Mouse (Mus musculus): ENCODE data around the gene Zfp91. TPM values are rescaled to one million over a fixed set of nuclear protein-coding genes. Genes with fewer than 3 reads are reported as not detected.

The Zfp91 gene
- total RNA-seq, 2 experiments from 2014 or later = 96.1 to 96.3 TPM

Other genes starting within 250 kb of the Zfp91 start
- not detected for gene Gm4952, start 196.2 kb downstream of the Zfp91 start, total RNA-seq (2021)
- under 1 TPM; 0.17 to 0.28 TPM for gene Glyat, start 162.8 kb downstream of the Zfp91 start, total RNA-seq (2021)
- not detected for gene Olfr1442, start 125.7 kb downstream of the Zfp91 start, total RNA-seq (2021)
- gene Olfr1443, start 118.0 kb downstream of the Zfp91 start, total RNA-seq (2021) = not detected
- gene Keg1, start 100.3 kb downstream of the Zfp91 start, total RNA-seq (2021) = not detected
- gene Cntf, start 30.5 kb downstream of the Zfp91 start, total RNA-seq (2021) = 1 to 10 TPM; 2.9 to 4.1 TPM
- 1 to 10 TPM; 1.1 to 2.0 TPM for gene Lpxn, start 67 bp upstream of the Zfp91 start, total RNA-seq (2021)
- not detected for gene Gm5244, start 50.6 kb upstream of the Zfp91 start, total RNA-seq (2021)
- not detected for gene Olfr1444, start 61.2 kb upstream of the Zfp91 start, total RNA-seq (2021)
- gene Olfr1445, start 87.7 kb upstream of the Zfp91 start, total RNA-seq (2021) = not detected
- not detected for gene Olfr1446, start 97.4 kb upstream of the Zfp91 start, total RNA-seq (2021)
- not detected for gene Olfr1447, start 107.6 kb upstream of the Zfp91 start, total RNA-seq (2021)
- gene Olfr1448, start 128.3 kb upstream of the Zfp91 start, total RNA-seq (2021) = not detected
- not detected for gene Olfr1449, start 134.7 kb upstream of the Zfp91 start, total RNA-seq (2021)
- gene Olfr1450, start 154.1 kb upstream of the Zfp91 start, total RNA-seq (2021) = not detected
- not detected for gene Olfr1451, start 198.9 kb upstream of the Zfp91 start, total RNA-seq (2021)
- gene Olfr1453, start 232.2 kb upstream of the Zfp91 start, total RNA-seq (2021) = not detected

Measured in layer of hippocampus, postnatal 36 days (tissue).